Mouse (Mus musculus) cerebellum, adult 9-10 months (tissue): ENCODE results near the gene Kcnmb3.
"Not testable (repeated sequence)": the region's sequence is repeated elsewhere in the genome, so short reads cannot be mapped to it uniquely, and the experiment has no call there.

Experiments
- DNase-seq: peaks from one replicate; pipeline ENCODE4 v3.0.0; 2022

Gene Kcnmb3

DNA sequence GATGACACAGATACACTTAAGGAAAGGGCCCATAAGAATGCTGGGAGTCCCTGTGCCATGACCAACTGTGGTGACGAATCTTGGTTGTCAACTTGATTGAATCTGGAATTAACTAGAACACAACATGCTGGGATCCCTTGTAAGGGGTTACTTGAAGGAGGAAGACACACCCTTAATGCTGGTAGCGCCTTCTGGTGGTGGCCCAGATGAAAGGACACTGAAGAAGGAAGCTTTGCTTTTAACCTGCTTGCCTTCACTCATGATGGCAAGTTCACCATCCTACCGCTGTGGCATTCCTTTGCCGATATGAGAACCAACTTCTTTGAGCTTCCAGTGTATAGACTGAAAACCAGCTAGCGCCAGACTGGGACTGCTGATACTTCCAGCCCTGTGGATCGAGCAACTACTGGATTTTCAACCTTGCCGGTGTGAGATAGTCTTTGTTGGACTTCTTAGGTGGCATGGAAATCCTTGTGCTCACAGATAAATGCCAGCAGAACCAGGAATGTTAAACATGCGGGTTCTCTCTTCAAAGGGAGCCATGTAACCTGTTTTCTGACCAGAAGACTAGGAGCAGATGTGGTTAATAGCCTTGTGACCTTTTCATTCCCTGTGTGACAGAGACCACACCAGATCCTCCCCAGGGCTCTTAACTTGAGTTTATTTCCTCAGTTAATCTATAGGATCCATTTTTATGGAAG, 2.5 kb upstream of the Kcnmb3 start:
- no peak for DNase-seq

DNA sequence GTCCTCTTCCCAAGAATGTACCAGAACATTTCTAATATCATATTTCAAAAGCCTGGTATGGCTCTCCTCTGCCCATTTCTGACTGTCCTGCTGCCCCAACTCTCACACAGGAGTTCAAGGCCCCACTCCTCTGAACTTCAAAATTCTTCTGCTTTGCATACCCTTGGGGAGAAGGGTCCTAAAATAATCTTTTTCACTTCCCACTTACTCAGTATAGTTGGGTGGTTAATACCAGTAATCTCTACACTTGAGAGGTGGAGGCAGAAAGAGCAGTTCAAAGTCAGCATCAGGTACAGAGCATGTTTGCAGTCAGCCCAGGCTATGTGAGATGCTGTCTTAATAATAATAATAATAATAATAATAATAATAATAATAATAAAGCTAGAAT, 1.1 kb downstream of the Kcnmb3 start:
- DNase-seq: no peak

DNA sequence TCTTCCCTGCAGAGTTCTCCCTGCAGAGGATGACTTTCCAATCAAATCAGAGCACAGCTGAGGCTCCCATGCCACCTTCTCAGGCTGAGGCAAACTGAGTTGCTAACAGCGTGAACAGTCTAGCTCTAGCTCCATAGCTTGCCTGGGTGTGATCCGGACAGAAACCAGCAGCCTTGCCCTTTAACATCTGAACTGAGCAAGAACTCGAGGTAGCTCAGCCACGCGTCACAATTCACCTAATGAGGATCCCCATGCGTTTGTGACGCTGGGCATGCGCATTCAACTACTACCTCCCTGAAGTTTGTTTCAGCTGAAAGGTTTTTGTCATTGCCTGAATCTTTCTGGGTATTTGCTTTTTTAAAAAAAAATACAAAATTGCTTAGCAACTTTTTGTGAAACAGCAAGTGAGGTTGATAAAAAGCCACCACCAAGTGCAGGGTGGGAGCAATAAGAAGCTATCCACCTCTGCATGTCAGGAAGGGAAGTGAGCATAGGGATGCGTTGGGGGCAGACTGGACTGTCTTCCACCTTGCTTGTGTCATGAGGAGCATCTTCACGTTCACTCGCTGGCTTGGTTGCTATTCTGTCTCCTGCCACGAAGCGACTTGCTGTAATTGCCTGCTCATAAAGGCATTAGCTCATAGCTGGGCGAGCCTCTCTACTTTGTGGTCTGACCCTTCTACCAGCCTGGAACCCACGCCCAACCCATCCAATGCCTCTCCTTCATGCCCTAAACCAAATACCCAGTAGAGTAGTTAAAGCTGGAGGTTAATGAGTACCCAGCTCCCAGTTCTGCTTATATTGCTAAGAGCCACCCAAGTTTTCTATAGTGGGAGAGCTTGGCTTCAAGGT, 1.7 kb downstream of the Kcnmb3 start:
- DNase-seq: no peak

DNA sequence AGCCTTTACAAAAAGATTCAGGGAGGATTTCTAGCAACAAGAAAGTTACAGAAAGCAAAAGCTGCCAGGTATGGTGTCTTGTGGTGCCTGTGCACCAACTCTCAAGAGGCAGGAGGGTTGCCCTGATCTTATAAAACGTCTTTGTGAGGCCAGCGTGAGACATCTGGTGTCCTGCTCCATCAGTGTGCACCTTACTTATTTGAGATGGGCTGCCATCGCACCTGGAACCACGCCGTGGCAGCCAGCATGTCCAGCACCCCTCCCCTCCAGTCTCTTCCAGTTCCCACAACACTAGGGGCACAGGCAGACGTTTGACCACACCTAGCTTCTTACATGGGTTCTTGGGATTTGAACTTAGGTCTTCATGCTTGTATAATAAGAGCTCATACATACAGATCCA, 3.9 kb downstream of the Kcnmb3 start:
- no peak for DNase-seq

DNA sequence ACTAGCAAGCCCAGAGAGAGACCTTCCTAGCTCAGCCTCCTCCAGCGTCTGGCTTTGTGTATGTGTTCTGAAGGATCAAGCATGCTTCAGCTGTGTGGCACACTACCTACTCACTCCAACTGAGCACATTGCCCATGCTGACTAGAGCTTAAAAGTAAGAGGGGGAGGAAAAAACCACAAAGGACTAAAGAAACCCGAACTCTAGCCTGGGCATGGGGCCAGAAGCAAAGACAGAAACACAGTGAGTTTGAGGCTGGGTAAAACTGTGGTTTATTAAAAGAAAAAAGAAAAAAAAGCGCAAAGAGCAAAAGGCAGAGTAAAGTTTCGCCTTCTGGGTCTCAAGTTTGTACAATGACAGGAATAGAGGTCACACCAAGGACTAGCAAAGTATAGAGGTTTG, 5.5 kb downstream of the Kcnmb3 start:
- DNase-seq: no peak

DNA sequence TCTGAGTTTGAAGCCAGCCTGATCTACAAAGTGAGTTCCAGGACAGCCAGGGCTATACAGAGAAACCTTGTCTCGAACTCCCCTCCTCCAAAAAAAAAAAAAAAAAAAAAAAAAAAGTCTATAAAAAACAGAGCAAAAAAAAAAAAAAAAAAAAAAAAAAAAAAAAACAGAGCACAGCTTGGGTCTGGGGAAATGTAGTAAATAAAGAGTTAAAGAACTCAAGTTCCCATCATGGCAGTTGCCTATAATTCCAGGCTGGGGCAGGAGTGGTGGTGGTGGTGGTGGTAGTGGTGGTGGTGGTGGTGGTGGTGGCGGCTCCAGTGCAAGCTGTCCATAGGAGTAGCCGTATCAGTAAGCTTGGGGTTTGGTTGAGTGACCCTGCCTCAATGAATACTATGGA, 9.0 kb downstream of the Kcnmb3 start:
- DNase-seq: no peak

DNA sequence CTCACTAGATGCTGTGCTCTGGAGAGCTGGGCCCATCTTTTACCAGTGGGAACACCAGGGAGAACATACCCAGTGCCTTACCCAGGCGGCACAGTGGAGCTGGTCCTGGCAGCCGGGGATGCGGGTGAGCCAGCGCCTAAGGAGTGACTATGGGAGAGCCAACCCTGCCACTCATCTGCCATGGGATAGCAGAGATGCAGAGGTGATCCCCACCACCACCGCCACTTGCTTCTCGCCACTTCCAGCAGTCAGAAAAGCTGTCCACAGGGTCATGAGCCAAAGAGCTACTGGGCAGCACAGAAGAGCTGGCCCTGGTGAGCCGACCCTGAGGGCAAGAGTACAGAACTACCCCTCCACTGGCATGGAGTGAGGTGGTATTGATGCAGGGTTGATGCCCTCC, 12.1 kb downstream of the Kcnmb3 start:
- DNase-seq: no peak

DNA sequence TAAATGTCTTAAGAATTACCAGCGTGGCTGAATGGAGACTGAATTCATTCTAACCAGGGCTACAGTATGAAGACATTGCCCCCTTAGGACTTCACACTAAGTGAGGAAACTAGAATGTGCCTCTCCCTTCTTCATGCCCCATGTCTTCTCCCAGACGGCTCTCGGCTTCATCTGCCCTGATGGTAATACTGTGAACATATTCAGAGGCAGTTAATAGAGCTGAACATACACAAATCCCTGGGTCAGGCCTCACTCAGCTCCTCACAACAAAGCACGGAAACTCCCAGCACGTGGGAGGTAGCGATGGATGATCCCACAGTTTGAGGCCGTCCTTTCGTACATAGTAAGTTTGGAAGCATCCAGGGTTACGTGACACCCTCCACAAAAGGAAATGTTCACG, 18.8 kb downstream of the Kcnmb3 start:
- no peak for DNase-seq

DNA sequence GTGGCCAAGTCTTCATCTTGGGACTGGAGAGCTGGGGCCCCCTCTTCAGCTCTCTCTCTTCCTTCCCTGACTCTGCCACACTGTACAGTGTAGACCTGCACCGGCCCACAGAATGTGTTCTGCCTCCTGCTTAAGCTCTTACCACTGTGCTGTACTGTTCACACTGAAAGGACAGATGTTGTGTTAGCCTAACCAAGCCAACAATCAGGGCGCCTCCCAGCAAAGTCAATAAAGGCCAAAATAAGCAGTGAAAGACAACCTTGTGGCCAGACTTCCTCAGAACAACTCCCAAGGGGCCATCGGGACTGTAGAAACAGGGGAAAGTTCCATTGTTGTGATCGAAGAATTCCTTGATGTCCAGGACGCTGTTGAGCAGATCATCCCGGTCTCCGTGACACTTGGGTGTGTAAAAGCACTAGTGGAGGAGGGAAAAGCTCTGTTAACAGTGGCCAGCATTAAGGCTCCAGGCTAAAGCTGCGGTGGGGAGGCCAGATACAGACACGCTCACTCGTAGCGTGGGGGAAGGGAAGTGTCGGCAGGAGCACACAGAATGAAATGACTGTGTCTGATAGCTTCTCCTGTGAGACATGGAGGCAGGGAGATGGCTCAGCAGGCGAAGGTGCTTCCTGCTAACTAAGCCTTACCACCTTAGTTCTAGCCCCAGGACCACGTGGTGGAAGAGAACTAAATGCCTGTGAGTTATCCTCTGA, 19.7 kb downstream of the Kcnmb3 start:
- no peak for DNase-seq

DNA sequence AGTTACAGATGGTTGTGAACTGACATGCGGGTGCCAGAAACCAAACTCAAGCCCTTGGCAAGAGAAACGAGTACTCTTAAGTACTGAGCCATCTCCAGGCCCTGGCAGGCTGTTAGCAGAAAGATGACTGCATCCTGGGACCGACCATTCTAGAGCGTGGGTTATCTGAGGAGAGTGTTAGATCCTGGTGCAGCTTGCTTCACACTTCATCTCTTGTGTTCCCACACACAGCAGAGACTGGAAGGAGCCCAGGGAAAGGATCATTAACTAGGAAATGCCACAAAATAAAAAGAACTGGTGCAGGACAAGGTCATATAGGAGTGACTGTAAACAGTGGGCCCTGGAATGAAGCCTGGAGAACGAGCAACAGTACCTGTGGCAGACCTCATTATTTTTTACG, 20.9 kb downstream of the Kcnmb3 start:
- DNase-seq: no peak

DNA sequence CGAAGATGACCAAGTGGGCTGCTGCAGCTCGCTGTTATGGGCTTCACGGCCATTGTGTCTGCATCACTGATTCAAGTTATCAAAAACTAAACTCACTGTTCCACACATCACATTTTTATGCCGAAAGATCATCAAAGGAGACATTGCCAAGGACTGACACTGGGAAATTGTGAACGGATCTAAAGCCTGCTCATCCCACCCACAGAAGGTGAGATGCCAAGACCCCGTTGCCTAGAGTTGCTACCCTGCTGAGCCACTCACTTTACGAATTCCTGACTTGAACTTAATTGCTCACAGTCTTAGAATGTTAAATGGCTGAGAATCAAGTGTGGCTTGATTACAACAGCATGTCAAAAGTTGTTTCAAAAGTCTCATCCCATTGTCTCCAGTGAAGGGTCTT, 21.6 kb downstream of the Kcnmb3 start:
- DNase-seq: no peak

DNA sequence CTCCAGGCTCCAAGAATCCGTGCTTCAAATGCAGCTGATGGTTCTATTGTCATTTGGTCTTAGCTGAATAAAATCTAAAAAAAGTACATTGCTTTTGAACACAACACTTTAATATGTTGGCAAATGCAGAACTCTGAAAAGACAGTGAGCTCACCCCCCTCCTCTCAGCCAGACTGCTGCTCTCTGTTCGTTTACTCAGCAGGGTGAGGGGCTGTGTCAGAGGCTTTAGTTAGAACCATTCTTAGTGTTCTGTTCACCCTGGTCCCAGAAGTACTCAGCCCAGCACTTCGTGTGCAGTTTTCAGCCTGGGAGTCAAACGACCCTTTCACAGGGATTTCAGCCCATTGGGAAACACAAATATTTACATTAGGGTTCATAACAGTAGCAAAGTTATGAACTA, 23.6 kb downstream of the Kcnmb3 start:
- DNase-seq: no peak

DNA sequence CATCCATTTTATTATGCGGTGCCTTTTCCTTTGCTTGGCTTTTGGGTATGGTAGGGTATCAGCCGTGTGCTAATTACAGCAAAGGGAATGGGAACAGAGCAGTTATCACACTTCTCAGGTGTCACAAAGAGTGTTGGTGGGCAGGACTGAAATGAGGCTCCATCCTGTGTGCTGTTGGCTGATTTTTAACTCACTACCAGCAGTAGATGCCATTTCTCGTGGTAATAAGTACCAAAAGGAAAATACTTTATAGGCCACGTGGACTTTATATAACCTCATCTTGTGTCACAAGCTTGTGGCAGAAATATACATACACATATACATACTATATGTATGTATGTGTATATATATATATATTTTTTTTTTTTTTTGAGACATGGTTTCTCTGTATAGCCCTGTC, 24.7 kb downstream of the Kcnmb3 start:
- DNase-seq: no peak

DNA sequence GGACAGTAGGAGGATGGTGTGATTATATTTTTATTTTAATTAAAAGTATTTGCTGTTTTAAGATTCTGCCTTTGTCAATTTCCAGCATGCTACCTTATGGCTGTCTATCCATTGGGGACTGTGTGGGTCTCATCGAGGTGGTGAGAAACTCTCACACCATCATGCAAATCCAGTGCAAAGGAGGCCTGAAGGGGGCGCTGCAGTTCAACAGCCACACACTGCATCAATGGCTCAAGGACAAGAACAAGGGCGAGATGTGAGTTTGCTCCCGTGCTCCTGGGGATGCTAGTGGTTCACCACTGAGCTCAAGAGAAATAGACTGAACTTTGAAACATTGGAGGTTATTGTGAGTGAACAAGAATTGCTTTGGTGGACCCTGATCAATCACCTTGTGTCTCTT, 32.3 kb downstream of the Kcnmb3 start:
- peak; percentile 17 for DNase-seq

DNA sequence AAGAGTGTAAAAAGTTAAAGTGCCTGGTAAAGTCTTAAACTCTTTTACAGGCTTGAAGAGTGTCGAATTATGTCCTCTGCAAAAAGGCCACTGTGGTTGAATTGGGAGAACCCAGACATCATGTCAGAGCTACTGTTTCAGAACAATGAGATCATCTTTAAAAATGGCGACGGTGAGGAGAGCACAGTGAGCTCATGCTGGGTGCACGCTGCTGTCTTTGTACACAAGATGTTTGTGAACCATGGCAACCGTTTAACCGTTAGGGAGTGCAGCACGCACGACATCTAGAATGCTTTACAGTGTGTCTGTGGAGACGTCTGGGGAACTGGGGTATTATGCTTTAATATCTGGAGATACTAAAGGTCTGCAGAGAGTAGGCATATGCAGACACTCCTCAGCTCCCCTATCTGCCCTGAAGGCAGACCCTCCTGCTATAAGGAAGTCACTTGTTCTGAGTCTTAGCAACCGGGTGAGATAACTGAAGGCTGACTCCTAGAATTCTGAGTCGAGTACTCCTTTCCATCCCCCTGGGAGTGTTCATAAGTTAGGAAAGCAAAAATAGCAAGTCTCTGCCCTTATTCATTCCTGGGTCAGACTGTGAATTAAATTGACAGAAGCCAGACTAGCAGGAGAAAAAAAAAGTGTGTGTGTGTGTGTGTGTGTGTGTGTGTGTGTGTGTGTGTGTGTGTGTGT, 37.6 kb downstream of the Kcnmb3 start:
- no peak for DNase-seq

DNA sequence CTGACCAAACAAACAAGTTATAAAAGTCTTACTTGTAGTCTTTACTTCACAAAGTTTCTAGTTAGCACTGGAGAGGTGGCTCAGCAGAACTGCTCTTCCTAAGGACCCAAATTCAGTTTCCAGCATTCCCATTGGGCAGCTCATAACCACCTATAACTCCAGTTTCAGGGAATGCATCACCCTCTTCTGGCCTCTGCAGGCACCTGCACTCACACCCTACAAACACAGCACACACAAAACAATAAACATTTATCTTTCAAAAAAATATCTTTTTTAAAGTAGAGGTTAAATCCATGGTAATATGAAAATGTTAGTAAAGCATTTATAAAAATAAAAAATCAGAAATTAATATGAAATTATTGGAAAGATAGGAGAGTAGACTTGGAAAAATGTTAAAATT, 50.3 kb downstream of the Kcnmb3 start:
- no peak for DNase-seq

DNA sequence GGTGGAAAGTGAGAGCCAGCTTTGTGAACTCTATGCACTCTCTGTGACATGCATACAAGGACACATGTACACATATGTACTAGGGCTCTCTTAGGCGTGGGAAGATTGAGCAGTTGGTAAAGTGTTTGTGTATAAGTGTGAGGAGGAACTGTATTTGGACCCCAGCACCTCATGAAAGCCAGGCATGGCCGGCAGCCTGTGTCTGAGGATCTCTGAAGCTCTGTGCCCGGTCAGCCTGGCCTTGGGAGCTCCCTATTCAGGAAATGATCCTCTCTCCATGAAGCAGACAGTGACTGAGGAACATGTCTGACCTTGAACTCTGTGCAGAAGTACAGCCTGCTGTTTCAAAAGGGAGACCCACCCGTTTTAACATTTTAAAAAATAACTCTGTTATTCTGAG, 53.3 kb downstream of the Kcnmb3 start:
- no peak for DNase-seq

DNA sequence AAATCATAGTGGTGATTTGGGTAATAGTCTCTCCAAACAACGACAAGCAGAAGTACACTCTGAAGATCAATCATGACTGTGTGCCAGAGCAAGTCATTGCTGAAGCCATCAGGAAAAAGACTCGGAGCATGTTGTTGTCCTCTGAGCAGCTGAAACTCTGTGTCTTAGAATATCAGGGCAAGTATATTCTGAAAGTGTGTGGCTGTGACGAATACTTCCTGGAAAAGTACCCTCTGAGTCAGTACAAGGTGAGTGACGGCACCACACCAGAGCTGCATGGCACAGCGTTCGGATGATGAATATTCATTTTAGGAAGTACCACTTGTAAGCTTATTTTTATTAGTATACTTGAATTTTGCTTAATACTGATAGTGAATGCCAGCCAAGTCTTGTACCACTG, 54.2 kb downstream of the Kcnmb3 start:
- DNase-seq: no peak

DNA sequence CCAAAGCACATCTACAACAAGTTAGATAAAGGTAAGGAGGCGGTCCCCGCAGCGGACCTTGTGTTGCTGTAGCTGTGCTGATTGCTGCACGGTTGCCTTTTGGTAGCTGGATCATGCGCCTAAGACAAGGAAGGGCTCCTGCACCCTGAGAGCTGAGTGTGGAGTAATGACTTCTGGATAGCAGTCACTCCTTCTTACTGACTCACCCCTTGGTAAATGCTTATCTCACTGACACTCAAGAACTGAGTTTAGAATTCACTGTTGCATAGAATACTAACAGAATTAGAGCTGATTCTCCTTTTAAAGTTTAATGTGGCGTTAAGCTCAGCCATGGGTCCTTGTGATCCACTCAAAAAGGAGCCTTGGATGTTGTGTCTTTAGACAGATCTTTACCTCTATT, 54.7 kb downstream of the Kcnmb3 start:
- DNase-seq: no peak

DNA sequence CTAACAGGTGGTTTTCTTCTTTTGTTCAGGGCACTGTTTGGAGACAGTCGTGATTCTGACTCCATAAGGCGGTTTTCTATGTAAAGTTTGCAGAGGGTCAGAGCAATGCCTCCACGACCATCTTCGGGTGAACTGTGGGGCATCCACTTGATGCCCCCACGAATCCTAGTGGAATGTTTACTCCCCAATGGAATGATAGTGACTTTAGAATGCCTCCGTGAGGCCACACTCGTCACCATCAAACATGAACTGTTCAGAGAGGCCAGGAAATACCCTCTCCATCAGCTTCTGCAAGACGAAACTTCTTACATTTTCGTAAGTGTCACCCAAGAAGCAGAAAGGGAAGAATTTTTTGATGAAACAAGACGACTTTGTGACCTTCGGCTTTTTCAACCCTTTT, 55.9 kb downstream of the Kcnmb3 start:
- no peak for DNase-seq

DNA sequence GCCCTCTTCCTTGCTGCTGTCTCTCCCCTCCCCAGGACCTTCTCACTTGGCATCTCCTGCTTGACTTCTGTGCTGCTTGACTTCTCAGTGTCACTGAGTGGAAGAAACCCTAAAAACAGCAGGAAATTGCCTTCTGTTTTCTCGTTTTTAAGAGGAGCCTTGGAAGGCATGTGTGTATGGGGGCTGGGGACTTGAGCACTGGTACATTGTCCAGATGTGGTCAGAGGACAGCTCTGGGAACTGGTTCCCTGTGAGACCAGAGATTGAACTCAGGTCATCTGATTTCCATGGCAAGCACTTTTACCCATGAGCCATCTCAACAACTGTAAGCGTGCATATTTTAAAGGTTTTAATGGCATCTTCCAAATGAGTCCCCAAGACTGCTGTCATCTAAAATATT, 58.0 kb downstream of the Kcnmb3 start:
- no peak for DNase-seq

DNA sequence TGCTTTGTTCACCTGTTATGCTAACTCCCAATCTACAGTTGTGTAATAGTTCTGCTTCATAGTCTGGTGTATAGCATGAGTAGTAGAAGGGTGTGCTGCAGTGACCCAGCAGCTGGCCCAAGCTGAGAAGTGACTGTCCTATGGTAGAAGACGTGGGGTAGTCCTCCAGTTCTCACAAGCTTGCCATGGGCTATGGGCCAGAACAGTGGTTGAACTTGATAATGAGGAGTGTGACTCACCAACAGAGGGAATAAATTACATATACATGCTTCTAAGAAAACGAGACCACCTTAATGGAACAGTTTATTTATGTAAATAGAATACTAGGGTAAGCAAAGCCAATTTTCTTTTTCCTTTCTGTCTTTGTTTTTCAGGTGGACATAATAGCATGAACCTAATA, 61.6 kb downstream of the Kcnmb3 start:
- no peak for DNase-seq

DNA sequence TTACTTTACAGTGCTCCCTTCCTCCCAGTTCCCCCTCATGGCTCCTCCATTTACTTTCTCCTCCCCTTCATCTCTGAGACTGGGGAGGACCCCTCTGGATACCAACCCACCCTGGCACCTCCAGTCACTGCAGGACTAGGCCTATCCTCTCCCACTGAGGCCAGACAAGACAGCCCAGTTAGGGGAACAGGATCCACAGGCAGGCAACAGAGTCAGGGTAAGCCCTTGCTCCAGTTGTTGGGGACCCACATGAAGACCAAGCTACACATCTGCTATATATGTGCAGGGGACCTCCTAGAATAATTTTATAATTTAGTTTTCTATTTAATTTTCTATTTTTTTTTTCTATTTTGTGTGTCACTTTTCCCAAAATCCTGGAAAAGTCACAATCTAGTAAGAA, 62.7 kb downstream of the Kcnmb3 start:
- DNase-seq: not testable (repeated sequence)
